Mouse (Mus musculus) olfactory bulb, adult 2 months (tissue): ENCODE results near the gene Sez6l.

Experiments used
- CTCF ChIP-seq: fragments of 200-500 bp; IDR thresholded peaks from 2 replicates; pipeline ENCODE4 v1.5.1; 2012; ENCODE audit warnings: low read depth, mild to moderate bottlenecking, low read length, moderate library complexity; ENCODE audit not compliant: insufficient read depth
- POLR2A ChIP-seq: fragments of 200-500 bp; IDR thresholded peaks from 2 replicates; pipeline ENCODE4 v1.6.1; 2012; ENCODE audit warnings: mild to moderate bottlenecking, low read depth, low read length, moderate library complexity; ENCODE audit not compliant: insufficient read depth

GRCm38 (mm10) chr5:112583304-112583703 is 6.3 kb upstream of the Sez6l start:
- TF ChIP-seq POLR2A: no peak
- no peak for TF ChIP-seq CTCF
